12 mouse cellular contexts compared by ENCODE assay signal in the genomic region with DNA sequence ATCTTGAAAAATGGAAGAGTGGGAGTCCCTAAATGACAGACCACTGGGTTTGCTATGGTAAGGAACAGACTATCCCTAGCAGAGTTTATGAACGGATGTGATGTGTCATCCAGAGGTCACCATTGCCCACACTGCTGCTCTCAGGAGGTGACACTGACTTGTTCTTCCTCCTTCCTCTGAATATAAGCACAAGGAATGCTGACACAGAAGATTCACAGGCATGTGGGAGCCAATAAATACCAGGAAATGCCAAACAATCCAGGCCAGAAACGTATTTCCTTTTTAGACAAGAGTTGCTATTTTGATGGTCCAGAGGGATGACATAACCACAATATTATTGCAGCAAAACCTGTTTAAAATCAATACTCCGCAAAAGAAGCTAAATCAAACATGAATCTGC.
A peak's percentile ranks its signal among the peaks of the same experiment; 100 is the strongest.
DNase-seq lines count a peak whose midpoint lies in the region; ATAC-seq and TF ChIP-seq lines count a peak whose summit lies in the region.
"Had no signal": no experiment of that assay in that cellular context is flagged by ENCODE, and none has a peak within 500 bp of the region (broad histone marks: within the 10 kb centered on the region; RNA-seq: fewer than 3 reads in every experiment).

No protein-coding gene starts in this region.

- H3K4me3 ChIP-seq in embryonic fibroblast, embryonic 13.5 days (ENCODE audit: insufficient read depth, low read length): no peak overlapping the region
- H3K4me3 ChIP-seq in intestine, embryonic 16.5 days (ENCODE audit: low read length): no peak overlapping the region
- no peak overlapping the region for H3K4me3 ChIP-seq in lung, postnatal 0 days (ENCODE audit: low read depth, low read length)
- no peak overlapping the region for H3K4me3 ChIP-seq in thymus, adult 2 months (ENCODE audit: control insufficient read depth, insufficient read depth, low read length)

- no peaks in the 10 kb centered on the region for H3K36me3 ChIP-seq in intestine, embryonic 16.5 days (ENCODE audit: control insufficient read depth, insufficient read depth, low read length)
- H3K36me3 ChIP-seq in lung, postnatal 0 days (ENCODE audit: insufficient read depth, low read length): no peaks in the 10 kb centered on the region
- no peaks in the 10 kb centered on the region for H3K36me3 ChIP-seq in thymus, adult 2 months (ENCODE audit: control insufficient read depth, insufficient read depth, low read length)

- peak overlapping the region; percentile 55; the same call in 1 of the 2 replicates for H3K27ac ChIP-seq in embryonic fibroblast, embryonic 13.5 days (ENCODE audit: insufficient read depth, low read length)
- no peak overlapping the region for H3K27ac ChIP-seq in intestine, embryonic 16.5 days (ENCODE audit: low read length)
- H3K27ac ChIP-seq in lung, postnatal 0 days (ENCODE audit: low read length): peak overlapping the region; percentile 28; the same call in 1 of the 2 replicates
- H3K27ac ChIP-seq in thymus, adult 2 months (ENCODE audit: control insufficient read depth, insufficient read depth, low read length): no peak overlapping the region
- H3K27ac ChIP-seq: hindbrain, embryonic 14.5 days had no signal

- no peak overlapping the region for H3K9ac ChIP-seq in intestine, embryonic 16.5 days (ENCODE audit: low read depth, low read length)
- H3K9ac ChIP-seq in lung, postnatal 0 days (replicated peaks; ENCODE audit: low read depth): no peak overlapping the region
- H3K9ac ChIP-seq: hindbrain, embryonic 14.5 days had no signal

- TF ChIP-seq POLR2A in embryonic fibroblast, embryonic 13.5 days (IDR thresholded peaks at IDR 0.05; ENCODE audit: low read depth, low read length): no peak
- no peak for TF ChIP-seq POLR2A in thymus, adult 2 months (IDR thresholded peaks at IDR 0.05; ENCODE audit: control insufficient read depth, extremely low read depth, insufficient read depth, low read length, poor library complexity)

- 0 out of 2 replicates have a peak, but pooled peaks have one; percentile 38 for ATAC-seq in intestine, embryonic 16.5 days
- ATAC-seq in lung, postnatal 0 days: peak; percentile 71
- ATAC-seq in megakaryocyte-erythroid progenitor cell, adult 5-6 weeks (replicated peaks; ENCODE audit: low FRiP score, low TSS enrichment, poor library complexity, severe bottlenecking): no peak
- ATAC-seq: forebrain, embryonic 14.5 days had no signal

- TF ChIP-seq CTCF in embryonic fibroblast, embryonic 13.5 days (IDR thresholded peaks at IDR 0.05; ENCODE audit: borderline replicate concordance, insufficient read depth, low read length): no peak
- no peak for TF ChIP-seq CTCF in lung, postnatal 0 days (IDR thresholded peaks at IDR 0.05)
- TF ChIP-seq CTCF in thymus, adult 2 months (IDR thresholded peaks at IDR 0.05; ENCODE audit: borderline replicate concordance, control insufficient read depth, extremely low read depth, insufficient read depth, low read length, poor library complexity): no peak

- peak; percentile 84 for TF ChIP-seq EP300 in lung, postnatal 0 days (IDR thresholded peaks at IDR 0.05)

- DNase-seq in heart, adult 9 months (ENCODE audit: low spot score in 2 of 2): peak; percentile 64 to 74
- no peak for DNase-seq in heart, postnatal 14 days
- peak; percentile 80 for DNase-seq in lung, postnatal 0 days (ENCODE audit: low spot score)
- no peak for DNase-seq in thymus, adult 2 months
- DNase-seq in ovary, postnatal 14 days (ENCODE audit: low spot score): no peak
- DNase-seq: layer of hippocampus, postnatal 36 days; thymus, postnatal 25 days had no signal

- H3K27me3 ChIP-seq in intestine, embryonic 16.5 days (replicated peaks; ENCODE audit: control insufficient read depth, insufficient read depth, low read length): no peaks in the 10 kb centered on the region
- H3K27me3 ChIP-seq in lung, postnatal 0 days (replicated peaks; ENCODE audit: insufficient read depth, low read length): no peaks in the 10 kb centered on the region
- H3K27me3 ChIP-seq in thymus, adult 2 months (ENCODE audit: control insufficient read depth, insufficient read depth, low read length): no peaks in the 10 kb centered on the region

- no peak overlapping the region for H3K4me2 ChIP-seq in intestine, embryonic 16.5 days (ENCODE audit: low read depth, low read length)
- no peak overlapping the region for H3K4me2 ChIP-seq in lung, postnatal 0 days (replicated peaks; ENCODE audit: low read depth, low read length)
- H3K4me2 ChIP-seq: hindbrain, embryonic 14.5 days had no signal

- 37% methylated on average over 3 of the region's 3 CpGs for WGBS in intestine, embryonic 16.5 days
- WGBS in lung, postnatal 0 days: 35% methylated on average over 3 of the region's 3 CpGs
- WGBS in thymus, adult 2 months: 90% methylated on average over 3 of the region's 3 CpGs

- peaks cover 7% of the 10 kb centered on the region for H3K4me1 ChIP-seq in embryonic fibroblast, embryonic 13.5 days (ENCODE audit: control insufficient read depth, insufficient read depth, low read length)
- peaks cover 7% of the 10 kb centered on the region; the same call in 1 of the 2 replicates for H3K4me1 ChIP-seq in intestine, embryonic 16.5 days (ENCODE audit: control insufficient read depth, insufficient read depth, low read length)
- peaks cover 15% of the 10 kb centered on the region; the same call in 1 of the 2 replicates for H3K4me1 ChIP-seq in lung, postnatal 0 days (ENCODE audit: insufficient read depth, low read depth, low read length)
- no peaks in the 10 kb centered on the region for H3K4me1 ChIP-seq in thymus, adult 2 months (replicated peaks; ENCODE audit: control insufficient read depth, insufficient read depth, low read length)

- intact Hi-C loops in heart, postnatal 14 days (cut with DNase I): loop anchor here (5.0 kb wide), 1 partner anchor 240 kb away; no protein-coding TSS in a partner anchor

- no peaks in the 10 kb centered on the region for H3K9me3 ChIP-seq in intestine, embryonic 16.5 days (ENCODE audit: control insufficient read depth, low read length)
- no peaks in the 10 kb centered on the region for H3K9me3 ChIP-seq in lung, postnatal 0 days (ENCODE audit: low read length)

Comparison
In these comparisons a context has a peak if more than half of its experiments do, and no peak if none do; other contexts are left out.
1. DNase-seq: peak in heart, adult 9 months (2 of 2) and lung, postnatal 0 days (single experiment); none in heart, postnatal 14 days (0 of 2), thymus, adult 2 months (single experiment) and ovary, postnatal 14 days (single experiment).
2. H3K27ac ChIP-seq: peak in embryonic fibroblast, embryonic 13.5 days (single experiment) and lung, postnatal 0 days (single experiment); none in intestine, embryonic 16.5 days (single experiment) and thymus, adult 2 months (single experiment).